Mouse (Mus musculus) liver, adult 2 months (tissue): ENCODE results near the gene Cactin. TPM values are rescaled to one million over a fixed set of nuclear protein-coding genes. Genes with fewer than 3 reads are reported as not detected.

Source experiments
- DNase-seq: peaks from one replicate; pipeline ENCODE4 v3.0.0-alpha.2; 2011; ENCODE audit warnings: low read depth, low spot score; ENCODE audit errors: extremely low read depth
- H3K27ac ChIP-seq: fragments of 200-500 bp; replicated peaks from 2 replicates; pipeline ENCODE4 v1.5.1; 2012; ENCODE audit warnings: low read depth, mild to moderate bottlenecking, control low read depth, inconsistent platforms, low read length; ENCODE audit not compliant: insufficient read depth
- H3K27me3 ChIP-seq: fragments of 200-500 bp; 2 replicates; pipeline ENCODE4 v1.6.1; 2012; ENCODE audit warnings: mild to moderate bottlenecking, moderate library complexity, low read length, inconsistent platforms; ENCODE audit not compliant: control insufficient read depth, insufficient read depth
- H3K36me3 ChIP-seq: fragments of 200-500 bp; 2 replicates; pipeline ENCODE4 v1.6.1; 2012; ENCODE audit warnings: low read length, inconsistent platforms; ENCODE audit not compliant: control insufficient read depth, insufficient read depth
- H3K4me1 ChIP-seq: fragments of 200-500 bp; 2 replicates; pipeline ENCODE4 v1.6.1; 2011; ENCODE audit warnings: low read length; ENCODE audit not compliant: control insufficient read depth, insufficient read depth
- H3K4me3 ChIP-seq: fragments of 200-500 bp; 2 replicates; pipeline ENCODE4 v1.5.1; 2011; ENCODE audit warnings: low read depth, mild to moderate bottlenecking, control low read depth, low read length, moderate library complexity; ENCODE audit not compliant: insufficient read depth
- H3K79me2 ChIP-seq: fragments of 200-500 bp; 2 replicates; pipeline ENCODE4 v1.6.1; 2012; ENCODE audit warnings: inconsistent platforms, mild to moderate bottlenecking, low read length, moderate library complexity; ENCODE audit not compliant: control insufficient read depth, insufficient read depth
- H3K9ac ChIP-seq: fragments of 200-500 bp; 2 replicates; pipeline ENCODE4 v1.6.1; 2012; ENCODE audit warnings: low read depth, mild to moderate bottlenecking, control low read depth, inconsistent platforms, low read length
- CTCF ChIP-seq: fragments of 200-500 bp; IDR thresholded peaks from 2 replicates; pipeline ENCODE4 v1.5.1; 2011; ENCODE audit warnings: low read depth, low read length, control low read depth
- POLR2A ChIP-seq: fragments of 200-500 bp; IDR thresholded peaks from 2 replicates; pipeline ENCODE4 v1.6.1; 2011; ENCODE audit warnings: low read length, control low read depth; ENCODE audit not compliant: insufficient read depth; ENCODE audit errors: extremely low read depth
- WGBS: fragments of 180-500 bp; shearing (Covaris S2); methylation state at CpG from one replicate; pipeline ENCODE4 v1.1.7; 2018; 5-methylcytosine and 5-hydroxymethylcytosine counted together
- polyA plus RNA-seq: library from polyadenylated mRNA; depleted of rRNA; stranded (reverse); fragments of >200 nt; gene quantifications from 2 replicates; pipeline ENCODE4 v1.2.3, GENCODE M21; 2012
- total RNA-seq: library from RNA; depleted of rRNA; stranded (reverse); fragments of >200 nt; gene quantifications from 2 replicates; pipeline ENCODE4 v1.2.3, GENCODE M21; 2014

Cactin gene
- total and polyA plus RNA-seq, 2 experiments = 5.0 to 14.1 TPM

- Histone ChIP-seq H3K27me3 (no peaks in the 10 kb centered on the region), H3K4me1 (peaks cover 34% of the 10 kb centered on the region), H3K27ac (no peak overlapping the region; the same call in 1 of the 2 replicates), H3K36me3 (no peaks in the 10 kb centered on the region), H3K79me2 (peaks cover 51% of the 10 kb centered on the region), H3K4me3 (peak overlapping the region; percentile 76), H3K9ac (peak overlapping the region; percentile 89)
- 7% methylated on average over 25 of the region's 25 CpGs for WGBS
- DNase-seq = no peak
- TF ChIP-seq CTCF (no peak), POLR2A (no peak)
These were observed 27.4 kb upstream of the Cactin start for GRCm38 (mm10) chr10:81293334-81294030.

GRCm38 (mm10) chr10:81294442-81294841 is 26.5 kb upstream of the Cactin start:
- WGBS = 55% methylated on average over 8 of the region's 8 CpGs
- peak overlapping the region; percentile 14; the same call in 1 of the 2 replicates for H3K9ac ChIP-seq
- H3K4me3 ChIP-seq = no peak overlapping the region
- H3K27ac ChIP-seq = no peak overlapping the region
- no peaks in the 10 kb centered on the region for H3K27me3 ChIP-seq
- peaks cover 42% of the 10 kb centered on the region for H3K4me1 ChIP-seq
- no peak for DNase-seq
- no peaks in the 10 kb centered on the region for H3K36me3 ChIP-seq
- no peak for TF ChIP-seq CTCF
- no peak for TF ChIP-seq POLR2A
- peaks cover 57% of the 10 kb centered on the region for H3K79me2 ChIP-seq

- no peak overlapping the region for H3K9ac ChIP-seq
- WGBS = 96% methylated on average over 6 of the region's 6 CpGs
- peaks cover 46% of the 10 kb centered on the region for H3K4me1 ChIP-seq
- H3K36me3 ChIP-seq = no peaks in the 10 kb centered on the region
- H3K27me3 ChIP-seq = no peaks in the 10 kb centered on the region
- H3K27ac ChIP-seq = no peak overlapping the region
- peaks cover 57% of the 10 kb centered on the region for H3K79me2 ChIP-seq
- DNase-seq = no peak
- no peak overlapping the region for H3K4me3 ChIP-seq
- TF ChIP-seq CTCF (no peak), POLR2A (no peak)
These were observed 25.7 kb upstream of the Cactin start for GRCm38 (mm10) chr10:81295185-81295584.

GRCm38 (mm10) chr10:81297246-81297645 is 23.7 kb upstream of the Cactin start:
- Histone ChIP-seq H3K36me3 (no peaks in the 10 kb centered on the region), H3K79me2 (peaks cover 71% of the 10 kb centered on the region), H3K4me3 (no peak overlapping the region; the same call in 1 of the 2 replicates), H3K27me3 (no peaks in the 10 kb centered on the region), H3K27ac (peak overlapping the region; percentile 87), H3K9ac (peak overlapping the region; percentile 56), H3K4me1 (peaks cover 44% of the 10 kb centered on the region)
- WGBS = 74% methylated on average over 6 of the region's 6 CpGs
- no peak for DNase-seq
- no peak for TF ChIP-seq POLR2A
- TF ChIP-seq CTCF = no peak

GRCm38 (mm10) chr10:81297845-81298244 is 23.1 kb upstream of the Cactin start:
- H3K9ac ChIP-seq = peak overlapping the region; percentile 56
- no peaks in the 10 kb centered on the region for H3K27me3 ChIP-seq
- H3K79me2 ChIP-seq = peaks cover 77% of the 10 kb centered on the region
- no peak for TF ChIP-seq CTCF
- TF ChIP-seq POLR2A = 0 out of 2 replicates have a peak, but pooled peaks have one; percentile 28
- H3K27ac ChIP-seq = peak overlapping the region; percentile 87
- peaks cover 44% of the 10 kb centered on the region for H3K4me1 ChIP-seq
- no peak for DNase-seq
- peak overlapping the region; percentile 26; the same call in 1 of the 2 replicates for H3K4me3 ChIP-seq
- WGBS = 34% methylated on average over 10 of the region's 10 CpGs
- H3K36me3 ChIP-seq = no peaks in the 10 kb centered on the region
